Mouse (Mus musculus): ENCODE results near the gene Opalin. TPM values are rescaled to one million over a fixed set of nuclear protein-coding genes. Genes with fewer than 3 reads are reported as not detected.

Opalin gene
- polyA plus RNA-seq, 1 experiment from 2014 or later = not detected

Other genes with a start within 250 kb of the Opalin start
- 6.9 and 8.0 TPM in 2 replicates for gene Ccnj, start 245.8 kb downstream of the Opalin start, polyA plus RNA-seq (2016; fragmentation: Nextera tagmentation; extraction: Ambion mirVana)
- gene Zfp518a, start 182.4 kb downstream of the Opalin start, polyA plus RNA-seq (2016; fragmentation: Nextera tagmentation; extraction: Ambion mirVana) = 5.6 and 7.4 TPM in 2 replicates
- 0.37 and 0.45 TPM in 2 replicates for gene Blnk, start 82.6 kb downstream of the Opalin start, polyA plus RNA-seq (2016; fragmentation: Nextera tagmentation; extraction: Ambion mirVana)
- 0.06 TPM in 1 of 2 replicates, not detected in the other for gene Dntt, start 47.8 kb downstream of the Opalin start, polyA plus RNA-seq (2016; fragmentation: Nextera tagmentation; extraction: Ambion mirVana)
- gene Tll2, start 129.7 kb upstream of the Opalin start, polyA plus RNA-seq (2016; fragmentation: Nextera tagmentation; extraction: Ambion mirVana) = not detected in 2 replicates
- 93.0 and 98.7 TPM in 2 replicates for gene Tm9sf3, start 186.9 kb upstream of the Opalin start, polyA plus RNA-seq (2016; fragmentation: Nextera tagmentation; extraction: Ambion mirVana)